Mouse (Mus musculus) lung, postnatal 0 days (tissue): Measurements from ENCODE around the gene Meltf.

Experiments used
- CTCF ChIP-seq: IDR thresholded peaks from 2 replicates; pipeline ENCODE4 v1.5.1; 2016; ENCODE audit warnings: antibody characterized with exemption, mild to moderate bottlenecking
- EP300 ChIP-seq: IDR thresholded peaks from 2 replicates; pipeline ENCODE4 v1.6.1; 2016; ENCODE audit warnings: antibody characterized with exemption, mild to moderate bottlenecking, control low read depth

GRCm38 (mm10) chr16:31940586-31940985 lies 62.0 kb downstream of the Meltf start:
- no peak for TF ChIP-seq CTCF
- no peak for TF ChIP-seq EP300
